Mouse (Mus musculus): ENCODE data around the gene Zfp39.

DNA sequence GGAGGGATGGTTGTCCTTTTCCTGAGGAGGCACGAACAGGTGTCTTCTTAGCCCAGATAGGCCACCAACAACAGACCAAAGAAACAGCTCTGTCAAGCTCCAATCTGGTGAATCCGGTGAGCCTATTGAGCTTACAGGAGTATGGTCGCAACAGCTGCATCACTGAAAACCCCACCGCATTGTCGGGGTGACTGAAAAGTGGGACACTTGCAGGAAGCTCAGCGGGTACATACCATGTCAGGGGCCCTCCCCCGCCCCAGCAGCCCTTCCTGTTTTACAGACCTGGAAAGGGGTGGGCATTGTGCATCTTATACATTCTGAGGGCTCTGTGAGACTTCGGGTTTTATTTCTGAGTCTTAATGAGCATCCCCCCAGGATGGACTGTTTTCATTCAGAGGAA is 20.3 kb downstream of the Zfp39 start:
- TF ChIP-seq CTCF (IDR thresholded peaks at IDR 0.05; ENCODE audit: borderline replicate concordance, control insufficient read depth, extremely low read depth, insufficient read depth, low read length, poor library complexity) = no peak
- no peak; the same call in 1 of the 2 replicates for TF ChIP-seq POLR2A (IDR thresholded peaks at IDR 0.05; ENCODE audit: control insufficient read depth, extremely low read depth, insufficient read depth, low read length, poor library complexity)

All from thymus, adult 2 months (tissue).